Mouse (Mus musculus) thymus, adult 18-20 months (tissue): Measurements from ENCODE around the gene Dtx3.
A peak's percentile ranks its signal among the peaks of the same experiment; 100 is the strongest.

Experiments used
- DNase-seq, 2 experiments: peaks; one replicate each; pipeline ENCODE4 v3.0.0; 2022; ENCODE audit warnings: mixed read lengths in 2 of 2

Gene Dtx3

DNA sequence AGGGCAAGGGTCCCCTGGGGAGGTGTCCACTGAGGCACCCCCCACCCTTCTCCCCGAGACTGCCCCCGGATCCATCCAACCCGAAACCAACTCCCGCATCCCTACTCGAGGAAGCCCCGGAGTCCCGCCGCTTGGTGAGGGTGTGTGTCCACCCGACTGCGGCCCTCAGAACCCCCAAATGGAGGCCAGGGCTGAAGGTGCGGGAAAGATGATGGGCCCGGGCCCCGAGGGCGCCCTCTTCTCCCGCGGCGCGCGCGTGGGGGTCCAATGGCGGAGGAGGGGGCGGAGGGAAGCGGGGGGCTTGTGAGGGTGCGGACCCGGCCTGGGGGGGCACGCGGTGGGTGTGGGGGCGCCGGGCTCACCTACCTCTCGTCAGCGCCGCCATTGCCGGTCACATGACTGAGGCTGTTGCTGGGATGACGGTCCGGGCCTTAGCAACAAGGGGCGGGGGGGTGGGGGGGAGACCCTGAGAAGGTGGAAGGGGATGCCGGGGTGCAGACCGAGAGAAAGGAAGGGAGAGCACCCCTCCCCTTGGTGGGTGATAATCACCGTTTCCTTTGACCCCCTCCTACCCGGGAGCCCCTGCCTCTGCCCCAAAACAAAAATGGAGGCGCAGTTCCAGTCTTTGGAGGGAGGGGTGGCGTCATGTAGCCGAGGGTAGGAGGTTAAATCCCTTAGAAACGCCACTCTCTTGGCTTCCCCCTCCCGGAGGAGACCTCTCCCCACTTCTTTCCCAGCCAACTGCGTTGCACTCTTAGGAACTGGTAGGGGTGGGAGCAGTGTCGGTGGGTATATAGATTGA lies at the start of gene Dtx3:
Dtx3 (minus strand) TSS at position 401 of the 802 bp plus-strand sequence.
- DNase-seq, result peak in 1 of 2 experiments; percentile 41

DNA sequence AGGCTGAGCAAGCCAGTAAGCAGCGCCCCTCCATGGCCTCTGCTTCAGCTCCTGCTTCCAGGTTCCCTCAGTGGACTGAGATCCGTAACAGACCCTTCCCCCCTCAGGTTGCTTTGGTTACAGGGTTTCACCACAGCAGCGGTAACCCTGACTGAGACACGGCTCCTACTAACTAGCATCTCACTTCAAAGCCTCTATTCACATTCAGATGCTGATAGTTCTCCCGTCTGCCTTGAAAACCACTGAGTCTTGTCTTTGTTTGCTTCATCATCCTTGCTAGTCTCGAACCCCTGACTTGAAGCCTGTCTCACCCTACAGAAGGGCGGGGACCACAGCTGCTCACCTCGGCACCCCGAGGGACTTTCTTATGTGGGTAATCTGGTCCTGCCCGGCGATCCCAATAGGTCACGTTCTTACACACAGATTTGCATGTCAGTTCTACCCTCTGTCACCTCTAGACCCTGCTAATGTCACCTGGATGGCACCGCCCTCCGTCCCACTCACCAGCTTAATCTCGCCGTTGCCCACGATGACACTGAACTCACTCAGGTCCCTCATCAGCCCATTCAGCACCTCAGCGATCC lies 42.8 kb upstream of the Dtx3 start:
- no peak for DNase-seq

DNA sequence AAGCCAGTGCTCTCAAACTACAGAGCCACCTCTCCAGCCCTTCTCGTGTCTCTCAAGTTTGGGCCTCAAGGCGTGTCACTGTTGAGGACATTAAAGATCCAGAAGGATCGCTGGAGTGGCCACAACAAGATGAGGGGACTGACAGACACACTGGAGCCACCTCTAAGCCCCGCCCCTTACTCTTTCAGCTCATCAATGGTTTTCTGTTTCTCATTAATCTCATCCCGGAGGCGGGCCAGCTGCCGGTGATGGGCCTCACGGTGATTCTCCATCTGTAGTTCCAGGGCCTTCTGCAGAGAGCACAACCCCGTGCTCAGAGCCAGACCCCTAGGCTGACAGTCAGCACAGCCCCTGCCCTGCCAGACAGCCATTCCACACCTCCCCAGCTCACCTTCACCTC lies 41.0 kb upstream of the Dtx3 start:
- DNase-seq, result no peak

DNA sequence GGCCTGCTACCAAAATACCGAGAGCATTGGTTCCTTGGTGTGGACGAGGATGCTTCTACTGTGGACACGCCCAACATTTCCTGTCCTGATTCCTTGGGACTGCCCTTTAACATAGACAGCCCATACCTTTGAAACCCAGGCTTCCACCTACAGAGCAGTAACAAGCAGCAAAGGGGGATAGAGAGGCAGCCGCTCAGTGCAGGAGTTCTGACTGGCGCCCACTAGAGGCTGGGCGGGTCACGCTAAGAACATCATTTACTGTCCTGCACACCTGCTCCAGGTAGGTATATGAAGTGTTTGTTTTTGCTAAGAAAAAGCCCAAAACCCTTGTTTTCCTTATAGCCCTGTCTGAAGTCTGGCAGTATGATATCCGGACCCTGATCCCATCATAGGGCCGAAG lies 37.6 kb upstream of the Dtx3 start:
- no peak for DNase-seq

DNA sequence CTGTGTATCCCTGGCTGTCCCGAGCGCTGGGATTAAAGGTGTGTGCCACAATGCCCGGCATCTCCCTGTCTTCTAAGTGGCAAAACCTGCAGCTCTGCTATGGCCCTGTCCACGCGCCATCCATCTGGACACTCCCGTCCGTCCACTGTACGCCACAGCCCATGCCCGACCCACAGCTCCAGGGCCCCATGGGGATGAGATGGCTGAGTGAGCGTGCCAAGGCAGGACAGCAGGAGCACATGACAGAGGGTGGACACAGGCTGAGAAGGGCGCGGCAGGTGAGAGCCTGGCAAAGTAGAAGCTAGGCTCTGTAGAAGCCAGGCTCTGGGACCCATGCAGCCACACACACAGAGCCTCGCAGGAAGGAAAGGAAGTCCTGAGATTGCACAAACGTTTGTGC lies 36.2 kb upstream of the Dtx3 start:
- no peak for DNase-seq

DNA sequence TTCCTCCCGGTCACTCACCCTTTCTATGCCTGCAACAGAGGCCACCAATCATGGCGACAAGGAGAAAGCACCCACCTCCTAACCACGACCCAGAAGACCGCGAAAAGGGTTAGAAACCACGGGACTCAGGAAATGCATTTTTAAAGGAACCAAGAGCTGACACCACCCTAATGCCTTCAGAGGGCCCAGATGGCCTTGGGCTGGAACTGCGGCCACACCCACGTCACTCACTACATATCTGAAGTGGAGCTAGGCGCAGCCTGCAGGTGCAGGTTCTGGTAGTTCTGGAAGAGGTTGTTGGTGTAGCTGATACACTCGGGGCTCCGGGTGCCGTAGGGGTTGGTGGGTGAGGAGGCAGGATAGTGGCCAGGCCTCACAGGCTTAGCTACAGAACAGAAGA lies 35.2 kb upstream of the Dtx3 start:
- no peak for DNase-seq

DNA sequence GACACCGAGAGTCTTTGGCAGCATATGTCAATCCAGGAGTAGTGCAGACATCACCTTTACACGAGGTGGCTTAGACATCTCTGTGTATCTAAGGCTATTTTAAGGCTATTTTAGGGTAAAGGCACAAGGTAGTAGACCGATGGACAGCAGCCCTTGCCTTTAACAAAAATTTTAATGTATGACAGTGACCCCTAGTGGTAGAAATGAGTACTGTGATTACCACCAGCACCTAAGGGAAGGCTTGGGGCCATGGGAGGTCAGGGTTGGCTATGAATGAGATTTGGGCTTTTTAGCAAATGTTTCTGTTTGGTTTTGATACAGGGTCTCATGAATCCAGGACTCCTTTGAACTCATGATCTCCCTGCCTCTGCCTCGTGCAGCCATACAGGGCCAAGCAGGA lies 33.4 kb upstream of the Dtx3 start:
- DNase-seq, result no peak

DNA sequence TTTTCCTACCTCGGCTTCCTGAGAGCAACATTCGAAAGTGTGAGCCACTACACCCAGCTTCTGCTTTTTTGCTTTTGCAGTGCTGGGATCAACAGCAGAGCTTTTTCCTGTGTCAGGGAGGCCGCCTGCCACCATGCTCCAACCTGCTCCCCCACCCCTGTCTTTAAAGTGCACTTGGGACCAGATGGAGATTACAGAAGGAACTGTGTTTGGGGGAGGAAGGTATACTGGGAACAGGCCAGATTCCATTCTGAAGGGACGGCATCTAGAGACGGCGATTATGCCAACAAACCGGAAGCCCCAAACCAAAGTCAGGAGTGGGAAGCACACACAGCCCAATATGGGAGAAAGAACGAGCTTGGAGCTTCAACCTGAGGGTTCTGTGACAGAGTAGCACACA lies 31.6 kb upstream of the Dtx3 start:
- DNase-seq, result no peak

DNA sequence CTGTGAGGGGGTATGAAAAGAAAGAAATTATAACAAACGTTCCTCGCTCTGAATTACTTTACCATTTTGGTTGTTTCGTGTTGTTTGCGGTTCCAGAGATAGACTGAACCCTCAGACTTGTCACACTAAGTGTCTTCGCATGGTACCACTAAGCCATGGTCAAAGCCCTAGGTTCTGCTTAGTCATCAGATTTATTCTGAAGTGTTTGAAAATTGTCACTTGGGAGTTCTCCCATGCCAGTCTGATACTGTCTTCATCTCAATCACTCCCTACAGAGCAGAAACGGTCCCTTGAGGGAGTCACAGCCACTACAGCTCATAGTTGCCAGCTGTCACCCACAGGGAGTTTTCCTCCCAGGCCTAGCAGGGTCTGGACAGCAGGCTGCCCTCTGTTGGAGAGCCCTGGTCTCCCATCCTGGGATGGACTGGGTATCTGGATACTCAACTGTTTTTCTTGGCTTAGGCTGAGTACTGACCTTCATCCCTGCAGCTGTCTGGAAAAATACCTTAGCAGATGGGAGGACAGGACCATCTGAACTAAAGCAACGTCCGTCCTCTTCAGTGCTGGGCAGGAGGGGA lies 30.9 kb upstream of the Dtx3 start:
- no peak for DNase-seq

DNA sequence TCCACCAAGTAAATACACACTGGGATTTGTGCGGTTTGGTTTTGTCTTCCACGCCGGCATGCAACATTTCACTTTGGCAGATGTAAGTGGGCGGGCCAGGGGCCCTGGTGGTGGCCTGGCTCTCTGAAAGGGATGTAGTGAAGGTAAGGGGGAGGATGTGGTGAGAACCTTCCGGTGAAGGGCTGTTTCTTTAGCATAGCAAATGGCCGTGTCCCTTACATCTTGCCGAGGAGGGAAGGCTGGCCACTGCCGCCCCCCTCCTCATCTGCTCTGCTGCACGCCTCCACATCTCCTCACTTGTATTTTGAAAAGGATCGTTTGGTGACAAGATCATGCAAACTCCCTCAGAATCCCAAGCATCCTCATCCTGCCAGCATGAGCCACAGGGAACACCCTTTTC lies 30.2 kb upstream of the Dtx3 start:
- DNase-seq, result no peak

DNA sequence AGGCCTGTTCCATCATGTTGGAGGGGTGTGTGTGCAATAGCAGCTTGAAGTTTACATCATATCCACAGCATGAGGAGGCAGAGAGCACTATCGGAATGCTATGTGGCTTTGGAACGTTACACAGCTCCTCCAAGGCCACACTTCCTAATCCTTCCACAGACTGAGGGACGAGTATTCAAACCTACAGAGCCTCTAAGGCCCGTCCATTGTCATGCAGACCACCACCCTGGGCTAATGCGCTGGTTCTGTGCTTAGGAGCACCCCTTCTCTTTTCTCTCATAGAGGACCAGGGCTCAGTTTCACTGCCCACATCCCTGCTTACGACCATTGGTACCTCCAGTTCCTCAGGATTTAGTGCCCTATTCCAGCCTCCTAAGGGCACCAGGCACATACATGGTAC lies 29.7 kb upstream of the Dtx3 start:
- DNase-seq, result no peak

DNA sequence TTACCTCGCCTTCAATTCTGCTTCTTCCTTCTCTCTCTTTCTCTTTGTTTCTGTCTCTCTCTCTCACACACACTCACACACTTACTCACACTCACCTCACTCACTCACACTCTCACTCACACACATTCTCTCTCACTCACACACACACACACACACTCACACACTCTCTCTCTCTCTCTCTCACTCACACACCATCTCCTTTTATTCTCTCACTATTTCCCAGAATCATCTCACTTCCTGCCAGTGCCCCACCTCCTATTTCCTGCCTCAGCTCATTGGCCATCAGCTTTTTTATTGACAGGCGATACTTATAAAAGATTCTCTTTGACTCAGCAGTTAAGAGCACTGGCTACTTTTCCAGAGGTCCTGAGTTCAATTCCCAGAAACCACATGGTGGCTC lies 22.8 kb upstream of the Dtx3 start:
- no peak for DNase-seq

DNA sequence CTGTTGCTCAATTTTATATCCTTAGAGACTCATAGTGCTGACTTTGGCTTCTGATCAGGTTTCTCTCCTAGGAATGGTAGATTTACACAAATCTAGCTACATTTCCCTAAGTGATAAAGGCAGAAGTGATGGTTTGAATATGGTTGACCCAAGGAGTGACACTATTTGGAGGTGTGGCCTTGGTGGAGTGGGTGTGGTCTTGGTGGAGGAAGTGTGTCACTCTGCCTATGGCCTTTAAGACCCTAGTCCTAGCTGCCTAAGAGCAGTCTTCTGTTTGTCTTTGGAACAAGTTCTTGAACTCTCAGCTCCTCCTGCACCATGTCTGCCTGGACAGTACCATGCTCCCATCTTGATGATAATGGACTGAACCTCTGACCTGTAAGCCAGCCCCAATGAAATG lies 21.6 kb upstream of the Dtx3 start:
- no peak for DNase-seq

DNA sequence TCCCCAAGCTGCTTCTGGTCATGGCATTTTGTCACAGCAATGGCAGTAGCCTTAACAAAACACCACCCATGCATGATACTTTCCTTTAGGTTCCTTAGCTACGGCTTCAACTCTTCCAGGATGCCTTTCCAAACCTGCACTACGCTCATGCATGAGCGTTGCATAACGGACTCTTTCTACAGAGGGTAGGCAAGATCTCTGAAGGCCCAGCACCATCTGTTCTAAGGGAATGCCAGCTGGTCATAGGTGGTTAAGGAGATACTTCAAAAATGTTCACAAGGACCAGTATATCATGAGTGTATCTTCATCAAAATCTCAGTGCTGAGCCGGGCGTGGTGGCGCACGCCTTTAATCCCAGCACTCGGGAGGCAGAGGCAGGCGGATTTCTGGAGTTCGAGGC lies 20.9 kb upstream of the Dtx3 start:
- DNase-seq, result no peak

DNA sequence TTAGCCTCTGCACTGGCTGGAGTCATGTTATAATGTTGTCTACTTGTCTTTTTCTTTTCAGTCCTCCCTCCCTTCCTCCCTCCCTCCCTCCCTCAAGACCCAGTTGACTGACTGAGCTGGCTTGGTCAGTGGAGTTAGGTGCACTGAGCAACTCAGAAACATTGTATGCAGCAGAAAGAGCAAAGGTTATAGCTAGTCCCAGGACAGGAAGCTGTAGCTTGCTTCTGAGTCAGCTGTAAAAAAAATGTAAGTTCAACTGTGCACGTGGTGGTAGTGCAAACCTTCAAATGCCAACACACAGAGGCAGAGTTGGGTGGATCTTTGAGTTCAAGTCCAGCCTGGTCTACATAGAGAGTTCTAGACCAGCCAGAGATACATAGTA lies 18.9 kb upstream of the Dtx3 start:
- DNase-seq, result no peak

DNA sequence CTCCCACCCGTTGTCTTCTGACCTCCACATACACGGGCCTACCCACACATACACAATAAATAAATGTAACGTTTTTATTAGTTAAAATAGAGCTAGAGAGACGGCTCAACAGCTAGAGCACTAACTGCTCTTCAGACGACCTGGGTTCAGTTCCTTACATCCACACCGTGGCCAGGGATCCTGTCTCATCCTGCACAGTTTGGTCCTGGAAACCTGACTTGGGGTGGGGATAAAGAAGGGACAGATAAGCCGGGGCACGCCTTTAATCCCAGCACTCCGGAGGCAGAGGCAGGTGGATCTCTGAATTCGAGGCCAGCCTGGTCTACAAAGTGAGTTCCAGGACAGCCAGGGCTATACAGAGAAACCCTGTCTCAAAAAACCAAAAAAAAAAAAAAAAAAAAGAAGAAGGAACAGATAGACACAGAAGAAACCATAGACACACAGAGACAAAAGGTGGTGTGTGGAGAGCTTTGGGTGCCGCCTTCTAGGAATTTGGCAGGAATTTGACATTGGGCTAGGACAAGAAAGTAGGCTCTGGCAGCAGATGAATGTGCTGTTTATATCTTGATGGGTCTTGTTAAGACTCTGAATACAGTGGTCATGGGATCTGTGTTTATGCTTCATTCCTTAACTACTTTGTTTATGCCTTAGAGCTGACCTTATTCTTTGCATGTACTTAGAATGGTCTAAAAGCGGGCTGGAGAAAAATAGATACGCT lies 18.3 kb upstream of the Dtx3 start:
- DNase-seq, result no peak

DNA sequence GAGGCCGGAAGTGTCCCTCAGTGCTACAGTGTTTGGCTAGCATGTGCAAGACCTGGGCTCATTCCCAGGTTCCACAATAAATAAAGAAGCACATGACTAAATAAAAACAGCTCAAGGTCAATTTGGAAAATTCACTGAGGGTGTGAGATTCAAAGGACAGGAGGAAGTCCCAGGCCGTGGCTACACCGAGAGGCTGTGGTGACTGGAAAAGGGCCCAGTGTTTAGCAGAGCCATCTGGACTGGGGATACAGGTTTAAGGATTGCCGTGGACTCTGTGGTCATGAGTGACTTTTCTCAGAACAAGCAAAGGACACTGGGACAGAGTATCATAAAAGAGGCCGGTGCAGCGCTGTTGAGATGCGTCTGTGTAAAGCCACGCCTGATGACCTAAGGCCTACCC lies 17.7 kb upstream of the Dtx3 start:
- DNase-seq, result no peak

DNA sequence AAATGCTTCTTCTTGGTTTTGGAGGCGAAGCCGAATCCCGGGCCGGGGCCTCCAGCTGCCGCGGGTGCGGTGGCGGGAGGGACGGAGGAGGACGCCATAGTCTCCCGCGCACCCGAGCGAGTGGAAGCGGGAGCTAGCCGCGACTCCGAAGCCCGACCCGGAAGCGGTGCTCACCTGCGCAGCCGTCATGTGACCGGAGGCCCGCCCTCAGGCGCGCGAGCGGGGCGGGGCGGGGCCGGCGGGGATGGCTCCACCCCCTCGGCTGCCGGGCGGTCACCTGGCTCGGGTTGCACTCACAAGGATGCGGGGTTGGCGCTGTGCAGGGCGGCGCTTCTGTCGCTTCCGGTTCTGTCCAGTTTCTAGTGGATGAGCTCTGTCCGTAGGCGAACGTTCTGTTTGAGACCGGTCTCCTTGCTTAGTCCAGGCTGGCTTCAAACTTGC lies 15.9 kb upstream of the Dtx3 start, which contains the start of gene Pip4k2c:
Pip4k2c (minus strand) TSS at position 172 of the 441 bp plus-strand sequence.
- peak; percentile 86 for DNase-seq

DNA sequence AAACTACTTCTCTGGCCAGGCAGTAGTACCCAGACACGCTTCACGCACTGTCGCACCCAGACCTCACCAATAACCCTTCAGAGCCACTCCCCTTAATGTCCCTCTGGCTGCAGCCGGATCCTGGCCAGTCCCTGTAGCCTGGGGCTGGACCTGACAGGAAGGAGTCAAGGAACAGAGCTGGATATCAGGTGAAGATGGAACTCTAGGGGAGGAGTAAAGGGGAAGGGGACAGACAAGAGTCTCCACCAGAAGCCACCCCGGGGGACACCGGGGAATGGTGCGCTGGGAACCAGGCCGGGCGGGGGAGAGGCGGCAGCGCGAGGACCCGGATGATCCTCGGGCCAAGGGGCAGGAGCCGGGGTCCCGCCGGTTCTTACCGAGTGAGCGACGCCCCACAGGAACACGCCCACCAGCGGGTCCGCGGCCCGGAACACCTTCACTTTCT lies 15.5 kb upstream of the Dtx3 start:
- no peak for DNase-seq

DNA sequence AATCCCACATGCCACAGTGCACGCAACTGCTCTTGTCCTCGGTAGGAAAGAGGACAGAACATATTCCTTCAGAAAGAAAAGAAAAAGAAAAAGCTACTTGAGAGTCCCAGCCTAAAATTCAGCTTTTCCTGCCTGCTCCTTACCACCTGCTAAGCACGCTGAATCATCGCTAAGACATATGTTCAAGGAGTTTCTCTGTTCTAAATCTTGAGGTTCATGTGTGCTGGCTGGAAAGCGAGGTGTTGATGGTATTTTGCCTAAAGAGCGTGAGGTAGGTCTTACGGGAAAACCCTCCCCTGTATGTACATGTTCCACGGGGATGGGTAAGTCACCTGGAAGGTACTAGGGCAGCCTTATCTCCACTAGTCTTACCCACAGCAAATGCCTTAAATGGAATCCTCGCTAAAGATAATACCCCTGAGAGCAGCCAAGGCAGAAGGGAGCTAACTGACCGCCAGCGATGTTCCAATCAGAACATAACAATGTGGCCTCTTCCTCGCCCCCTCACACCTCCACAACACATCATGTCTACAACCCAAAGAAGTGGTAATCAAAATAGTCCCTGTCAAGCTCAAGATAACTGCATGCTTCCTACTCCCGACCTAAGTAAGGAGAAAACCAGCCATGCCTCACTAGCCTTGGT lies 14.5 kb upstream of the Dtx3 start:
- no peak for DNase-seq

DNA sequence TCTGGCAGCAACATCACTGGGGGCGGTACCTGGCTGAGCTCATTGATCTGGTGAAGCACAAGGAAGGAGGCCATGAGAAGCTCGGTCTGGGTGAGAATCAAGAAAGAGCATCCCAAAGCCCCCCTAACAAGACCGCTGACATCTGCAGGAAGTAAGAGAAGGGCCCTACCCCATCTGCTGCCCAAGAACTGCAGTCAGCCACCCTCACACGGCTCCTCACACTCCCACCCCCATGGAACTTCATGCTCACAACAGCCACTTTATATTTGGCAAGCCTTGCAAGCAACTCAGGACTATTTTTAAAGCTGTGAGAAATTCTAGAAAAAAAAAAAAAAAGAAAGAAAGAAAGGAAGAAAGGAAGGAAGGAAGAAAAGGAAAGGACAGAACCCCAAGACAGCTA lies 13.4 kb upstream of the Dtx3 start:
- DNase-seq, result no peak

DNA sequence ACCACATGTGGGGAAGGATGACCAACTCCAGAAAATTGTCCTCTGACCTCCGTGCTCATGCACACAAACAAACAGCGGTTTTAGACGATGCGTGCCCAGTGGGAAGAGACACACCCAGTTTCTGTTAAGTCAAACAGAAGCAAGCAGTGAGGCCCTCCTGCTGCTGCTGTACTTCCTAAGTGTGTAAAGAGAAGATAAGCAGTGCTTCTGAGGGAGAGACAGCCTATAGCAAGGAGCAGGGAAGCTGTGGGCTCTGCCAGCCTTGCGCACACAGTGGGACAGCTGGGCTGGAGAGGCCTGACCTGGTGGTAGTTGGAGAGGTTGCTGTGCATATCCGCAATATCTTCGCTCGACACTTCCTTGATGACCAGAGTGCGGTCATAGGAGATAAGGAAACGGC lies 9.8 kb upstream of the Dtx3 start:
- DNase-seq, result no peak

DNA sequence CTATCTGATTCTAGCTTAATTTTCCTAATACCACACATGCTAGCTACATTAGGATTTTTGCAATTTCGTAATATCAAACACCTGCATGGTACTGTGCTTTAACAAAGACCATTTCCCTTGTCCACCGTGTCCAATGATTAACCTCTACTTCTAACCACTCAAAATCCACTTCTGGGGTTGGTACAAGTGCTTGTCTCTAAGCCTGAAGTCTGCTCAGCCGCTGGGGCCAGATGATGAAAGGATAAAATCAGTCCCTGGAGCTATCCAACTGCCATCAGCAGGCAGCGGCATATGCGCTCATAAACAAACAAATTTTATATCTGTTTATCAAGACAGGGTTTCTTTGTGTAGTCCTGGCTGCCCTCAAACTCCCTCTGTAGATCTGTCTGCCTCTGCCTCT lies 9.1 kb upstream of the Dtx3 start:
- DNase-seq, result no peak
